Mouse (Mus musculus) left cerebral cortex, postnatal 10 days (tissue): Measurements from ENCODE around the gene Slc35b1. TPM values are rescaled to one million over a fixed set of nuclear protein-coding genes. Genes with fewer than 3 reads are reported as not detected.

Source experiments
- DNase-seq, 2 experiments: peaks; one replicate each; pipeline ENCODE4 v3.0.0; 2021 to 2022; ENCODE audit warnings: low spot score in 2 of 2, mixed read lengths in 1 of 2; ENCODE audit errors: extremely low spot score in 1 of 2
- intact Hi-C: fragments of 180-260 bp; cut with DNase I; formaldehyde crosslinking; loops from one replicate; pipeline ENCODE4 v1.15.1; 2025
- total RNA-seq, 2 experiments: library from RNA; stranded (reverse); gene quantifications; 2 replicates each; pipeline ENCODE4 v1.2.3; 2021

Gene Slc35b1
- total RNA-seq, 2 experiments from 2014 or later: 78.8 to 79.4 TPM

DNA sequence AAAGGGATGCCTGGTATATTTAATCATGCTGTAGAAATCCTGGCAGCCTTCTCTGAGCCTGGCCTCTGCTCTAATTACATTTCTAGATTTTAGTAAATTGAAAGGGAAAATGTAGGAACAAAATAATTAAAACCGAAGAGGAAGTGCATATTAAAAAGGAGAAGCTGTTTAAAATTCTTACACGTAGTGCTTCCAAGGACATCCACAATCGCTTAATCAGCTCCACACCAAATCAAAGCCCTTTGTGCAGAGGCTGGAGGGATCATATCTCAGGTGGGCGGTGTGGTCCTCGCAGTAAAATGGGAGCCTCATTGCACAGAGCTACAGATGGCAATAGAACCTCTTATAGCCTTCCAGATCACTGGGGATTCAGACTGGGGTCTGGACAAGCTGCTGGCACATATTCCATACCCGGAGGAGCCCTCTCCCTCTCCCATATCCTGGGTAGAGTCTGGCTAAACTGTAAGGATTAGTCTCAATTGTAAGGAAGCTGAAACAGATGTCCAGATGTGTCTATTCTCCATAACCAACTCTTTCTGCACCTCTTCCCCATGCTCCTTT, 27.0 kb downstream of the Slc35b1 start:
- intact Hi-C loops: no loop called here
- no peak for DNase-seq

DNA sequence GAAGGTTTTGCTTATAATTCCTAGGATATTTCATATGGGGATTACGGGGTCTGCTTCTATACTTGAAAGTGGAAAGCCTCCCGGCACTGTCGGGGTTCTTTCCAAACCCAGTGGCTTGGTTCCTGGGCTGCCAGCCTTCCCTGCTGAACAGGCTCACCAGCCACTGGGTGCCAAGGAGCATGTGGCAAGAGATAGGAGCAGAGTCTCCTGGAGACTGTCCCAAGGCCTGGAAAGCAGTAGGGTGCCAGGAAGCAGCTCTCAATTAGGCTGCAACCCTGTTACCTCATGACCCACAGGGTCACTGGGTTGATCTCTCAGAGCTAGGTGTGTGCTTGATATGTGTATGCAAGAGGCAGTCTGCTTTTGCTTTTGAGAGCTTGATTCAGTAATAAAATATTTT, 28.1 kb downstream of the Slc35b1 start:
- intact Hi-C loops: no loop called here
- DNase-seq: no peak

DNA sequence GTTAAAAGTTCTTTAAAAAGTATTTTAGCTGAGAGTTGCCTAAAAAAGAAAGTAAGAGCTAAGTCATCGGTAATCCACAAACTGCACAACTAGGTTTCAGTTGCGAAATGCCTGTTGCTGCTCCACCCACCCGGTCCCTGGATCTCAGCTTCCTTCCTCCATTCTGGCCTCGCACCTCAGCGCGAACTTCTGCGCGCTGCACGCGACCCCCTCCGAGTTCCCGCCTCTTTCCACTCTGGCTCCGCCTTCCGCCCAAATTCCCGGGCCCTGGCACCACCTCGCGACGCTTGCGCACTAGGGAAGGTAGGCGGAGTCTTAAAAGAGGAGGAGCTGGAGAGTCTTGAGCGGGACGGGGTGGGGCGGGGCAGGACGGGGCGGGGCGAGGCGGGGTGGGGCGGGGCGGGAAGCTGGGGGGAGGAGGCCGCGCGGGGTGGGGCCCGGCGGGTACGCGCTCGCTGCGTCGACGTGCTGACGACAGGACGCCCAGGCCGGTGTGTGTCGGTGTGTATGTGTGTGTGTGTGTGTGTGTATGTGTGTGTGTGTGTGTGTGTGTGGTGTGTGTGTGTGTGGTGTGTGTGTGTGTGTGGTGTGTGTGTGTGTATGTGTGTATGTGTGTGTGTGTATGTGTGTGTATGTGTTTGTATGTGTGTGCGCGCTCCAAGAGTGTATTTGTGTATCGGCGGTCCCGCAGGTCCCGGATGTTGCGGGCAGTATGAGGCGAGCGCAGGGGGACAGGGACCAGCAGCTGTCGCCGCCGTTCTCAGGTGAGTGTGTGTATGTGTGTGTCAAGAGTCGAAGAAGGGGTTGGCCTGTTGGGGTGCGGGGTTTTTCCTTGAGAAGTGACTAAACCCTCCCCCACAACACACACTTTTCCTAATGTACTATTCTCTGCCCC, 29.4 kb downstream of the Slc35b1 start, which contains the start of gene Spop:
TSS of gene Spop (plus strand) at position 440 of the 895 bp plus-strand sequence.
- DNase-seq: peak; percentile 80 to 94
- intact Hi-C loops: no loop called here

DNA sequence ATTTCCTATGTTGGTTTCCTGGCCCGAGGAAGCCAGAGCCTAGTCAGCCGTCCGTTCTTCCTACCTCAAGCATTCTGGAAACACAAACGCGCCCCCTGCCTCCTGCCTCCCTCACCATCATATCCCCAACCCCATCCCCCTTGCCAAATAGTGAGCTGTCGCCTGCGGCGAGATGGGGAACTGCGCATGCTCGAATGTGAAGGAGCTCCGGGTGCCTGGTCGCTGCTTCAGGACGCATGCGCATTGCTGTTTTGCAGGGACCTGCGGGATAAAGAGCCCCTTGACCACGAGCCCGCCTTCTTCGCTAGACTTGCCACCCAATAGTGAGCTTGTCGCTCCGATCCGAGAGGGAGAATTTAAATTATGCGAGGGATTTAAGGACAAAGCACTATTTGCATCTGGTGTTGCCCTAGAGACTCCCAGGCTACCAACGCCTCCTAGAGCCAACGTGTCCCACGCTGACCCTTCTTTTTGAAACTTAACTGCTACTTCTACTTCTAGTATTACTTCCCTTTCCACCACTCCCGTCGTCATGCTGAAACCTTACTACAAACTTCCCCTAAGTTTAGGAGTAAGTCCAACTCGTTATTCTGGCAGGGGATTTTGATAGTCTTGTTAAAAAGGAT, 30.2 kb downstream of the Slc35b1 start:
- intact Hi-C loops: no loop called here
- peak; percentile 95 to 98 for DNase-seq

DNA sequence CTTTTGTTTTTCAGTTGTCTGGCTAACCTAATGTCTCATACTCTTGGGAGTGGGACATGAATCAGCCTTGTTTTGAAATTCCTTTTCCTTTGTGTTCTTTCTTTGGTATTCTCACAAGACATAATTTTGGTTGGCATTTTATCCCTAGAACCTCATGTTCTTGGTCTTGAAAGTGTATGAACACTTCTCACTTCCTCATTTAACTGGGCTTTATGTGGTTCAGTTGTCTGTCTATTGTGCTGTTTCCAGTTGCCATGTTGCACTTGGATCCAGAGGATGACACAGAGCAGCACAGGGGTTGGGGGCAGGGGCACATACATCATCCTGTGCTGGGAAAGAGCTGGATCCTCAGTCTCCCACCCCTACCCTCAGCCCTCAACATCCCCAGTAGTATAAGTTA, 31.4 kb downstream of the Slc35b1 start:
- intact Hi-C loops: no loop called here
- no peak for DNase-seq

DNA sequence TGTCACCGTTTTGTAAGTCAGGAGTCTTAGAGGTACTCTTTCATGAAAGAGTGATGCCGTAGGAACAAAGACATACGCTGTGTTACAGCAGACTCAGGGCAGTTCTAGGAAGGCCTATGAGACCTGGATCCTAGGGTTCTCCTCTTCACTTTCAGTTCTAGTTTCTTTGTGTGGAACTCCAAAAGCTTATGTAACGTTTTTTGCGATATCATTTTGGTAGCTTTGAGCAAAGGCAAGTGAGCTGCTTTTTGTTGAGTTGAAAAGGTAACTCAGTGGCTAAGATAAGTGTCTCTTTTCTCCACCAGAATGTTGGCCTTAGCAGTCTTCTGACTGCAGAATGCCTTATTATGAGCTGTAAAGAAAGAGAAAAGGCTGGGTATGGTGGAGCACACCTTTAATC, 32.8 kb downstream of the Slc35b1 start:
- no peak for DNase-seq
- intact Hi-C loops: no loop called here

DNA sequence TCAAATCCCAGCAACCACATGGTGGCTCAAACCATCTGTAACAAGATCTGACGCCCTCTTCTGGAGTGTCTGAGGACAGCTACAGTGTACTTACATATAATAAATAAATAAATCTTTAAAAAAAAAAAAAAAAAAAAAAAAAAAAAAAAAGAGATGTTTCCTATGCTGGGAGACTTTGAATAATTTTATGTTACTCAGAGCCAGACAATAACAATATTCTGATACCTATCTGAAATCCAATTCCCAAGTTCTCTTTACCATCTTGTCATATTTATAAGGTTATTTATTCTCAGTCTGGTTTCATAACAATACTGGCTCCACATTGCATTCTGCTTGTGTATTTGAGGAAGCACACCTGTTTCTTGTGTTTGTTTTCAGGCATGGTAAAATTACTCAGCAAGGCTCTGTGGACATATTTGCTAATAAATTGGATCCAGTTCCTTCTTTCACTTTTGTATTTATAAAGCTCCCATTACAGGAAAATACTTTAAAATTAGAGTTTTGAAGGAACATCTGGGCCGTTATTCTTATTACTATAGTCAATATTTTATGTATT, 36.5 kb downstream of the Slc35b1 start:
- intact Hi-C loops: no loop called here
- DNase-seq: no peak

DNA sequence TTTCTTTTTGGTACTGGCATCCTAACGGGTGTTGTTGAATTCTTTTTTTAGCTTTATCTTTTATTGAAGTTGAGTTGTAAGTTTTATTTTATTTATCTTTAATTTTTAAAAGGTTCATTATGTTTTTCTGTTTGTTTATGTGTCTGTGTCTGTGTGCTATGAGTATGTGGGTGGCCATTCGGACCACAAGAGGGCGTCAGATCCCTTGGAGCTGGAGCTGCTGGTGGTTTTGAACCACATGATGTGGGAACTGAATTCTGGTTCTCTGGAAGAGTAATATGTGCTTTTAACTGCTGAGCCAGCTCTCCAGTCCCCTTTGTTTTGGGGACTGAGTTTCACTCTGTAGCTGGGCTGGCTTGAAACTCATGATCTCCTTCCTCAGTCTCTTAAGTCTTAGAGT, 39.0 kb downstream of the Slc35b1 start:
- intact Hi-C loops: no loop called here
- DNase-seq: no peak

DNA sequence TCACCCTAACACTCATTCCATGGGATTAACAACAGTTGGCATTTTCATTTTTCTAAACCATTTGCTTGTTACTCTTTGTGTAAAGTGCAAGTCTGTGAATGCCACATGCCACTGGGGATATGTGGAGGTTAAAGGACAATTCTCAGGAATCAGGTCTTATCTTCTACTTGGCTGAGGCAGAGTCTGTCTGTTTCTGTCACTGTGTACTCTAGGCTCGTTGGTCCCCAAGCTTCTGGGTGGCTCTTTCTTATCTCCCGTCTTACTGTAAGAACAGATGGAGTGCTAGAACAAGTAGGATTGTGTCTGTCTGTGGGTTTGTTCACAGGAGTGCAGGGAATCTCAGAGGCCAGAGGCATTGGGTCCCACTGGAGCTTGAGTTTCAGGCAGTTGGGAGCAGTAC, 46.9 kb downstream of the Slc35b1 start:
- intact Hi-C loops: no loop called here
- DNase-seq: no peak

DNA sequence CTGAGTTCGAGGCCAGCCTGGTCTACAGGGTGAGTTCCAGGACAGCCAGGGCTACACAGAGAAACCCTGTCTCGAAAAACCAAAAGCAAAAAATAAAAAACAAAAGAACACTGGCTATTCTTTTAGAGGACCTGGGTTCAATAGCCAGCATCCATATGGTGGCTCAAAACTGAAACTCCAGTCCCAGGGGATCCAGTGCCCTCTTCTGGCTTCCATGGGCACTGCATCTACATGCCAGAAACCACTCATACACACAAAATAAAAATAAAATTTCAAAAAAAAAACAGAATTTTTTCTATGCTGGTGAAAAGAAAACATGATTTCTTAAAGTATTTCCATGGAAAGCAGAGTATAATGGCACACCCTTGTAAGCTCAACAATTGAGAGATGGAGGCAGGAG, 47.7 kb downstream of the Slc35b1 start:
- intact Hi-C loops: no loop called here
- no peak for DNase-seq

Other genes starting within 250 kb of the Slc35b1 start
- gene Dlx4, start 238.4 kb upstream of the Slc35b1 start, total RNA-seq: not detected
- not detected for gene Tac4, start 123.2 kb upstream of the Slc35b1 start, total RNA-seq
- 10 to 100 TPM; 59.1 to 60.9 TPM for gene Kat7, start 74.4 kb upstream of the Slc35b1 start, total RNA-seq
- 1 to 10 TPM; 2.9 TPM for gene Fam117a, start 47.7 kb upstream of the Slc35b1 start, total RNA-seq
- gene Spop, start 29.4 kb downstream of the Slc35b1 start, total RNA-seq: 100 to 1,000 TPM; 140 to 143 TPM
- 10 to 100 TPM; 35.6 to 41.7 TPM for gene Nxph3, start 129.9 kb downstream of the Slc35b1 start, total RNA-seq
- gene Ngfr, start 203.0 kb downstream of the Slc35b1 start, total RNA-seq: 1 to 10 TPM; 1.9 to 2.1 TPM